Mouse (Mus musculus) spleen, postnatal 10 days (tissue): ENCODE data around the gene Map3k1.

Experiments used
- DNase-seq, 2 experiments: peaks; one replicate each; pipeline ENCODE4 v3.0.0; 2021 to 2022; ENCODE audit warnings: low spot score in 2 of 2

Gene Map3k1

DNA sequence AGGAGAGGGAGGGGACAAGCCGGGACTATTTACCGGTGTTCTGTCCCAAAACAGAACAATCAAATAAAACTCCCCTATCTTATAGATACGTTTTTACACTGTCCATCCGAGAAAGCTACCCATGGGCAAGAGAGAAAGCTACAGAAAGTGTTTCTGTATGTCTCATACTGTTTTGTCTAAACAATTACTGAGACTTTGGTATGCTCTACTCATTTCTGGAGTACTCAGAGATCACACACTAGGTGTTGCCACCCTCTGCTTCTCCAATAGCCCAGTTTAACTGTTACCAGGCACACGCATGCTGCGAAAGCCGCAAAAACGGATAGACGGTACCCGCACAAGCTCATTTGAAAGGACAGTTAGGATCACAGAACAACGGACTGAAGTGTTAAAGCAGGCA lies 17.2 kb downstream of the Map3k1 start:
- no peak for DNase-seq

DNA sequence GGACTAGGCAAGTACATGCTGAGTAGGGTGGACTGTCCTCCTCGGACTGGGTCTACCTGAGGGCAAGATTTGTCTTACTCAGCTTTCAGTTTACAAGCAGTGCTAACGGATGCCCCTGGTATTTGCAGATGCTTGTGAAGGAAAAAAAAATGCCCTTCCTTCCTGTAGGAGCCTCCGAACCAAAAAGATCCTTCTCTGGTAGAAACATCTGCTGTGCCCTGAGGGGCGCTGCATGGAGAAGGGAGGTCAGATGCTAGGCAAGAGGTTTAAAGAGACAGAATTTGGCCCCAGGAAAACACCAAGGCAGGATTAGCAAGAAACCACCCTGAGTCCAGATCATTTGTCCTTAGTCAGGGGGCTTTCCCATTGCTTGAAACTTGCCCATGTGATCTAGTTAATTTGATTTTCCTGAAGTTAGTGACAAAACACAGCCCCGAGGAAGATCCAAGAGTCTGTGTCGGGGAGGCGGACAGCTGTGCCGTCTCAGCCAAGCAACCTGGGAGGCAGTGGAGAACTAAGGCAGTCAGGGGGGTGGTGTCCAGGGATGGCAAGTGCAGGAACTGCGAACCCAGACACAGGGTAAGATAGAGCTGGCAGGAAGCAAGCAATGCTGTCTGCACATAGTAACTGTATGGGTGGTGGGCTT lies 19.2 kb downstream of the Map3k1 start:
- no peak for DNase-seq

DNA sequence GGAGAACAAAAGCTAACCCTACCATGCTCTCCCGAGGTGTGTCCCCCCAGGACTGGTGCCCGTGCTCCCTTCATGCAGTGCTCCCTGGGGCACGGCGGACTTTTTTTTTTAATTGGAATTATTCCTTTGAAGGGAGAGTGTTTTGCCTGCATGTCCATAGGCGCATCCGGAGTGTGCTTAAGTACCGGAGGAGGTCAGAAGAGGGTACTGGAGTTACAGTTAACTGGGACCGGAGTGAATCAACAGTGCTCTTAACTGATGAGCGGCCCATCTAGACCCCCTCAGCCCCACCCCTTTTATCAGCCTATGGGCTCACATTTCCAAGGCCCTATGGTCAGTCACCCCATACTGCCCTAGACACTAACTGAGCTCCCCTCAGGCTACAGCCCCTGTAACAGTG lies 19.9 kb downstream of the Map3k1 start:
- DNase-seq: no peak

- peak; percentile 83 to 86 for DNase-seq
Observed at GRCm38 (mm10) chr13:111787857-111788619, 20.8 kb downstream of the Map3k1 start.

GRCm38 (mm10) chr13:111786584-111786983 lies 22.2 kb downstream of the Map3k1 start:
- no peak for DNase-seq

GRCm38 (mm10) chr13:111783451-111783850 lies 25.3 kb downstream of the Map3k1 start:
- DNase-seq: no peak

DNA sequence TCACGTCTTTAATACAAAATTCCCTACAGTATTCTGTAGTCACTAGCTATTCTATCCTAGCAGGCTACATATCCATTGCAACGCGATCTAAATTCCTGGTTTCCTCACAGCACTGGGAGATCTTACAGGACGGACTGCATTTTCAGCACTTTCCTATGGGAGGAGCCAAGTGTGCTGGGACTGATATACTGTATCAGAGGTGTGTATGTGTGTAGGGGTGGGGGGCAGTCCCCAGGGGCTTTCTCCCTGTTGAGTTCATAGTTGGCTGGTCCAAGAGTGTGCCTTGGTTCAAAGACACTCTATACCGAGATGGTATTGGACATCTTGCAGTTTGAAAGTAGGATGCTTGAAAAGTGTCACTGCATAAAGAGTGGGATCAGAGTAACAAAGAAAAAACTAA lies 29.3 kb downstream of the Map3k1 start:
- no peak for DNase-seq

GRCm38 (mm10) chr13:111778606-111779005 lies 30.2 kb downstream of the Map3k1 start:
- no peak for DNase-seq

GRCm38 (mm10) chr13:111777865-111778264 lies 30.9 kb downstream of the Map3k1 start:
- DNase-seq: no peak

DNA sequence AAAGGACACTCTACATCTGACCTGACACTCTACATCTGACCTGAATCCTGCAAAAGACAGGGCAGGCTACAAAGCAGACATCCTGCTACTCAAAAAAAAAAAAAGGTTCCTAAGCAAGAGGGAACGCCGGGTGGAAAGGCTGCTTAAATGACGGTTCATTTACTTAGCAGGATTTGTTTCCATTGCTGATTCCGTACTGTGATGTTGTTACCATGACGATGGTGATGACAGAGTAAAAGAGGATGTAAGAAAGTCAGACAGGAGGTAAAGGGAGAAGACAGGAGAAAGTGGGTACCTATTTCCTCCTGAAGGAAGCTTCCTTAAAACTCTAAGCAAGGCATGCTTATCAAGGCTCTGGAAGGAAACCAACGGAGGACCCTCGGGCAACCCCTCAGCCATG lies 31.6 kb downstream of the Map3k1 start:
- no peak for DNase-seq

GRCm38 (mm10) chr13:111772075-111772474 lies 36.7 kb downstream of the Map3k1 start:
- no peak for DNase-seq

- DNase-seq: peak in 1 of 2 experiments; percentile 62
Observed at GRCm38 (mm10) chr13:111771232-111771631, 37.6 kb downstream of the Map3k1 start.

- no peak for DNase-seq
Observed at GRCm38 (mm10) chr13:111770776-111771175, 38.0 kb downstream of the Map3k1 start.

- DNase-seq: no peak
Observed at GRCm38 (mm10) chr13:111762526-111762925, 46.3 kb downstream of the Map3k1 start.

DNA sequence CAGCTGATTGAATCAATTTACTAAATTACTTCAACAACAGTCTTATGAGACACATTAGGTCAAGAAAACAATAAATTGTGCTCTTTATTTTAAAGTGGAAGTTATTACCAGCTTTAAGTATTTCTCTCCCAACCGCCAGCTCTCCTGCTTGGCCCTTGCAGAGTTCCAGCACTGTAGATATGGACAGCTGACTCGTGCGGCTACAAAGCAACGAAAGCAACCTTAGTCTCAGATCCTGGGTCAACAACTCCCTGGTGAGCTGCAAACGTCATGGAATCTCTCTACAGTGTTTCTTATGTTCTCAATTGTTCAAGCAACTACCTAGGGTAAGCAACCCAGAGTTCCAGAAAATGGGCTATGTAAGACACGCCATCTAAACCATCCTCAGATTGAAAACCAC lies 51.8 kb downstream of the Map3k1 start:
- DNase-seq: no peak

- DNase-seq: no peak
Observed at GRCm38 (mm10) chr13:111755937-111756336, 52.9 kb downstream of the Map3k1 start.

GRCm38 (mm10) chr13:111755377-111755776 lies 53.4 kb downstream of the Map3k1 start:
- no peak for DNase-seq

DNA sequence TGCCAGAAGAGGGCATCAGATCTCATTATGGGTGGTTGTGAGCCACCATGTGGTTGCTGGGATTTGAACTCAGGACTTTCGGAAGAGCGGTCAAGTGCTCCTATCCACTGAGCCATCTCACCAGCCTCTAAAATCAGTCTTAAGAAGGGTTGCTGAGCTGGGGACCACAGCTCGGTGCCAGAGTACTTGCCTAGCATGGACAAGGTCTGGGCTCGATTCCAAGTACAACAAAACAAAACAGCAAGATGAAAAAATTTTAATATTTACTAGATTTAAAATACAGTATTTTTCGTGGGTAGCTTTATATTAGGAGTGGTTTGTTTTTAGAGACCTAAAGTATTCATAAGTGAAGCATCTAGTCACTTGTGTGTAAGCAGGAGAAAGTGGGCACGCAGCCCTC lies 55.5 kb downstream of the Map3k1 start:
- no peak for DNase-seq

- no peak for DNase-seq
Observed at GRCm38 (mm10) chr13:111748301-111749062, 60.3 kb downstream of the Map3k1 start.

DNA sequence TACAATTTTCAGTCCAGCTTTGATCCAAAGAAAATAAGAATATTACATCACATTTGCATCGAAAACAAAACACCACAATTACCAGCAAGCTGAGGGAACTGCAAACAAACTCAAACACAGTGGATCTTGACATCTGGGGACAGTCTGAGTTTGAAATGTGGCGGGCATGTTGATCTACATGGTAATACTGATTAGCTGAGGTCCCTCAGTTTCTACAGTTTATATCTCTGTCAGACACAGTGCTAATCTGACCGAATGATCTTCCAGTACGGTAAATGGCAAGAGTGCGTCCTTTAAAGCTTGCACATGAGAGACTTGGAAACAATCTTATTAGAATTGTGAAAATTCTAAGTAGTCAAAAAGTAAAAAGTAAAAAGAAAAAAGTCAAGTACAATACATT lies 62.0 kb downstream of the Map3k1 start:
- DNase-seq: no peak

DNA sequence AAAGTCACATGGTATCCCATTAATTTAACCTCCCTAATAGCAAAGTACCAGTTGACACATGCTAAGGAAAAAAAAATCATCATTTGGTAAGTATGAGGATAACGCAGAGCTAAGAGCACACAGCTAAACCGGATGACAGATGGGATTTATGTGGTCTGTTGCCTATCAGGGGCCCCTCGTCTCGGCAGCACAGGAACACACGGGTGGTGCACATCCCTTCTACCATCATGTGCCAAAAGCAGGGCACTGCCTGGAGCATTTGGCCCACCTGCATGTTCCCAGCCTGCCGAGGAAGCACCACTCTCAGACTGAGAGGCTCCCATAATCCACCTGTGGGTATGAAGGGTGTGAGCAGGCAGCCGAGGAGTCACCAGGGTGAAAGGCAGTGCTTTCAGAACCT lies 63.6 kb downstream of the Map3k1 start:
- DNase-seq: no peak

GRCm38 (mm10) chr13:111744233-111745000 lies 64.4 kb downstream of the Map3k1 start:
- no peak for DNase-seq
